Mouse (Mus musculus) neural tube, embryonic 10.5 days (tissue): ENCODE data around the gene Agbl4.
A peak's percentile ranks its signal among the peaks of the same experiment; 100 is the strongest.
"Not testable (repeated sequence)": the region's sequence is repeated elsewhere in the genome, so short reads cannot be mapped to it uniquely, and the experiment has no call there.

Experiments used
- DNase-seq: peaks from one replicate; pipeline ENCODE4 v3.0.0-alpha.2; 2017; ENCODE audit warnings: low spot score; ENCODE audit errors: extremely low spot score

Gene Agbl4

GRCm38 (mm10) chr4:110916061-110916460 is 518.6 kb downstream of the Agbl4 start:
- DNase-seq = no peak

- peak; percentile 20 for DNase-seq
These were observed 519.1 kb downstream of the Agbl4 start for GRCm38 (mm10) chr4:110916565-110916964.

DNA sequence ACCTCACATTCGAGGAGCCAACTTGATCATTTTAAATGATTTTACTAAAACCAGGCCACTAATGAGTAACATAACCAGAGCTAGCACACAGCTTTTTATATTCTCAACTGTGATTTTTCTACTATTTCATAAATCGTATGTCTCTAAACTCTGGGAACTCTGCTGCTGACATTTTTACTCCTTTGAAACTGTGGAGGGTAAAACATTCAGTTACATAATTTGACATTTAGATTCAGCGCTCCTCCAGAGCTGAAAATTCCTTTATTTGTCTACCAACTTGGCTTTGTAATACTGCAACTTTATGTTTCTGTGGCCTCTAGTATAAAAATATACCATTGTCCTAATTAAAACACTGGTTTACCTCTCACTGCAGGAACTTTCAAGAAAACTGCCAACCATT is 523.6 kb downstream of the Agbl4 start:
- DNase-seq = no peak

- no peak for DNase-seq
These were observed 604.2 kb downstream of the Agbl4 start for GRCm38 (mm10) chr4:111001641-111002040.

DNA sequence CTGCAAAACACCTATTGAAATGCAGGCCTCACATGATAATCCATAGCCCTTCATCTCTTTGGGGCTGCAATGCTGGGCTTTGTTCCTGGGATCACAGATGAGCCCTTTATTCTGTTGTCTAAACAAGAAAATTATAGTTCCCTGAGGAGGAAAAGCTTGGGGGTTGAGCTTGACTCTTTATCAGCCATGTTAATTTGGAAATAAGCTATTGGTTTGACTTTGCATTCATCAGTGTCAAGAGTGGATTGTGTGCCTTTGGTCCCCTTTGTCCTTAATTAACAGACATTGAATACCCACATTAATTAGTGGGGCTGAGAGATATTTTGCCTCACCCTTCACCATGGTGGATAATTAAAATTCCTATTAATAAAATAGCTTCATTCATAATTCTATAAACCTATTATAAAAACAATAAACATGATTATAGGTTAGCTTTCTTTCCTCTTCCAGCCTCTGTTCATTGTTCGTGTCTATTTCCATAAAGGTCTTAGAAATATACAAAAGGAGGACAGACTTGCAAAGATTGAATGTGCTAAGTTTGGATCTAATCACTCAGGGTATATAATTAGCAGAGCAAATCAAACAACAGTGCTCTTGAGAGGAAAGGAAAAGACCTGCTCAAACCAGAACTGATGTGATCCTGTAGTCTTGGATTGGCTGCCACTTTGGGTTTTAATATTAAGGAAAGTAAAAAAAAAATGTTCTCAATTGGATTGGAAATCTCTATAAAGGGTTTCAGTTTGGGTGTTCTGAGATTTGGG is 607.4 kb downstream of the Agbl4 start:
- no peak for DNase-seq

GRCm38 (mm10) chr4:111019376-111019775 is 621.9 kb downstream of the Agbl4 start:
- no peak for DNase-seq

GRCm38 (mm10) chr4:111067330-111067729 is 669.9 kb downstream of the Agbl4 start:
- no peak for DNase-seq

DNA sequence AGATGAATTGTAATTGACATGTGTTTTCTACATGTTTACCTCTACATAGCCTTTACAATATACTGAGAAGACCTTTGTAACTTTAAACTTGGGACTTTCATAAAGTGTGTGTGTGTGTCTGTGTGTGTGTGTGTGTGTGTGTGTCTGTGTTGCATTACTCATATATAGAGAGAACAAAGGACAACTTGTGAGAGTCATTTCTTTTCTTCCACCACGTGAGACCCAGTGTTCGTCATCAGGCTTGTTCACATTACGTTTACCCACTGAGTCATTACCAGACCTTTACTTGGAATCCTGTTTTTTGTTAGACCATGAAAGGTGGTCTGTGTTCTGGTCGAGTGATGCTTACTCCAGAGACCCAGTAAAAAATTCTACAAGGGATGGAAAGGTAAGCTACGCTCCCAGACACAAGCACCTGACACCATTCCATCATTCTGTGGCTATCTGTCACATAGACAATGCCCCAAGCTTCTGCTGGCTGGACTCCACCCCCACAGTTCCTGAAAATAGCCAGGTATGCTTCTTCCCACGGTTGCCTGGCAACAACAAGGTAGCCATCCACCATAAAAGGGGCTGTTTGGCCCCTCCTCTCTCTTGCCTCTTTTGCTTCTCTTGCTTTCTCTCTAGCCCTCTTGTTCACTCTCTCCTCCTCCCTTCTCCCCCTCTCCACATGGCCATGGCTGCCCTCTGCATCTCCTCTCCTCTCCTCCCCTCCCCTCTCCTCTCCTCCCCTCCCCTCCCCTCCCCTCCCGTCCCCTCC is 676.5 kb downstream of the Agbl4 start:
- no peak for DNase-seq

DNA sequence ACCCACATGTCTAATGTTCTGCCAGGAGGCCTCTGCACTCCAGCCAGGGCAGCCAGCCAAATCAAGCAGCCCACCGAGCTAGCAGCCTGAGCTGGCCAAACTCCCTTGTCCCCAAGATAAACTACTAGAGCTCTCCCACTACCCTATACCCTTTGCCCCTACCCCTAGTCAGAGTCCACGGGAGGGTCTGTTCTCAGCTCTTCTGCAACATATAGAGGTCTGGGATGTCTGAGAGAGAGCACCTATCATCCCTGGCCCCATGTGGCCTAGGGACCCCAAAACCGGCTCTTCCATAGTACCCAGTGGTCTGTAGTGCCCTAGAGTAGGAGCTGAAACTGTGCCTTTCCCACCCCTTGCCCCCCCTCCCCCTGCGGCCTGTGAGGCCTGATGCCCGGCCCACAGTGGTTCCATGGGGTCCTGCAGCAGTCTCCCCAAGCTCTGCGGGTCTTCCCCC is 677.3 kb downstream of the Agbl4 start:
- DNase-seq = no peak

GRCm38 (mm10) chr4:111077810-111078209 is 680.3 kb downstream of the Agbl4 start:
- DNase-seq = no peak

DNA sequence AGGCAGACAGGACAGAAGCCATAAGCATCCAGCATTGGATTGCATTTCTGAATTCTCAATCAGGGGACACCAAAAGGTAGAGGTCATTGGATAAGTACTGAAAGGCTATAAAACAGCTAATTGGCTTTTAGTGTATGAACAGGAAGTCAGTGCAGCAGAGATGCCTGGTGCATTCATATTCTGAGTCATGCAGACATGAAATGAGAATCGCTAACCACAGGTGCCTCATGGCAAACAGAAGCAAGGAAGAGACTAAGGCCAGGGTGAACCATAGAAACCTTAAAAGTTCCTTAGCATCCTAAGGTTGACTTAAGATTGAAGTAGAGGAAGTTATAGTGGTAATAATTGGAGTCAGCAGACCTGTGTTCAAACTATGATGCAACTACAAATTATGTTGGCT is 687.9 kb downstream of the Agbl4 start:
- no peak for DNase-seq

DNA sequence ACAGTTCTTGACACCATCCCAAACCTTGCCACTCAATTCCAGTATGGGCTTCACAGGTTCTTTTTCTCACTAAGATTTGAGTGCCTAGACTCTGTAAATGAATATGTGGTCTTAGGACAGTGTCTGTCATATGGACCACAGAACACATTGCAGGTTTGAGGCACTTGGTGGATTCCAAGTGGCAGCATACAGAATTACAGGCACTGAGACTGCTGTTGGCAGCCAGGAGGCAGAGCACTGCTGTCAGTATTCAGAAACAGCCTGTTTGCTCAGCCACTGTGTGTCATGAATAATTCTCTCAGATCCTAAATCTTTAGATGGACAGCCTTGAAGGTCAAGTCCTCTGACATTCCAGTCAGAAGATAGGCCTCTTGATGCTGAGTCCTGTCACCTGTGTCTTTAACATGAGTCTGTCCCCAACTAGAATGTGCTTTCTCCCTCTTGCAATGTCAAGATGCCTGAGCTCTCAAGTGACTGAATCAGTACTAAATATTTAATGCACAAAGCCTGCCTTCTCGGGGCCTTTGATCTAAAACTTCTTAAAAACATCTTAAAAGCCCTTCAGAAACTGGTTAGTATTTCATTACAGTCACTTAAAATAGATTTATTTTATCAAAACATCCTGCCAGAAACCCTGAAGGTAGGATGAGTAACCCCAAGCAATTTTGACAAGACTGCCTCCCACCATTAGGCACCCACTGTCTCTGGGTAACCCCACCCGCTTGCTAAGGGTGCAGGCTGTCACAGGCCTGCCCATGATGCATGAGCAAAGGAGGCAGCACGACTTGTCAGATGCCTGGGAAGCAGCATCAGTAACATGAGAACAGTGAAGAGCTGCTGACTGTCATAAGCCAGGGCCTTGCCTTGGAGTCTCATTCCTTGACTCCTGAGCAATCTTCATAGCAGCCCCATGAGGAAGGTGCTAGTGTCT is 739.0 kb downstream of the Agbl4 start:
- no peak for DNase-seq

GRCm38 (mm10) chr4:111147748-111148147 is 750.3 kb downstream of the Agbl4 start:
- no peak for DNase-seq

DNA sequence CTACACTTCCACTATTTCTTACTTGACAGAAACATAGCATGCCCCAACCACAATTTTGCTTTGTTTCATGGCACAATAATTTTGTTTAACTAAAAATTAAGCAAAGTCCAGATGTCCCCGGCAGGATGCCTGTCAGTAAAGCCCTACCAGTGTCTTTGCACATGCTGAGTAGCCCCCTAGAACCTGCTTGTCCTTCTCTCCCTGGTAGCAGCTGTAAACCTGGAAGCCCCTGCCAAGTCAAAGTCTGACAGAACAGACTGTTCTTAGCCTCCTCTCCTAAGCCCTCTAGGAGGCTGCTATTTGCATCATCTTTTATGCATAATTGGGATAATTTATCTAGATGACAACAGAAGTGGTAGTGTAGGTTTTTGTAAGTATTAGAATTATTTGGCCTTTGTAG is 758.4 kb downstream of the Agbl4 start:
- no peak for DNase-seq

GRCm38 (mm10) chr4:111181478-111181877 is 784.0 kb downstream of the Agbl4 start:
- no peak for DNase-seq

GRCm38 (mm10) chr4:111200100-111200499 is 802.6 kb downstream of the Agbl4 start:
- no peak for DNase-seq

- no peak for DNase-seq
These were observed 817.8 kb downstream of the Agbl4 start for GRCm38 (mm10) chr4:111215191-111215762.

- not testable (repeated sequence) for DNase-seq
These were observed 821.6 kb downstream of the Agbl4 start for GRCm38 (mm10) chr4:111219030-111219429.

- not testable (repeated sequence) for DNase-seq
These were observed 822.1 kb downstream of the Agbl4 start for GRCm38 (mm10) chr4:111219543-111219942.

GRCm38 (mm10) chr4:111233849-111234248 is 836.4 kb downstream of the Agbl4 start:
- DNase-seq = no peak

DNA sequence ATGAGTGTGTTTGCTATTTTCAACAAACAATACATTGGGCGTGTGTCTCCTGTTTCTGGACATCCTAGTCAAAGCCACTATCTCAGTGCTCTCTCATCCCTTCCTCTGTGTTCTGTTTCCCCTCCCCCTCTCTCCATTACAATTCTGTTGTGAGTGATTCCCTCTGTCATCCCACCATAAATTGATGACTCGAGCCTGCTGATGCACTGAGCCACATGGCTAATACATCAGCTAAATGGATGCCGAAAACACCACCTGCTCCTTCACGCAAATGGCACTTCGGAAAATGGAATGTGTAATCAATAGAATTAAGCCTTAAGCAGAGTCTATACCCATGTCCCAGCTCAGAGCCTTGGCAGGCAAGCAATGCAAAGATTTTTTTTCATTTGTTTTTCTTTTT is 854.5 kb downstream of the Agbl4 start:
- no peak for DNase-seq
